Mouse (Mus musculus) midbrain, embryonic 11.5 days (tissue): ENCODE data around the gene Slc7a5. TPM values are rescaled to one million over a fixed set of nuclear protein-coding genes. Genes with fewer than 3 reads are reported as not detected.

Experiments
- ATAC-seq: fragments of 200-750 bp; cut with Nextera tagmentation; 2 replicates; pipeline ENCODE4 v1.8.0; 2017; ENCODE audit warnings: moderate TSS enrichment, moderate library complexity; ENCODE audit not compliant: low FRiP score
- DNase-seq: peaks from one replicate; pipeline ENCODE4 v3.0.0; 2015; ENCODE audit warnings: low spot score; ENCODE audit errors: missing footprints
- H3K27ac ChIP-seq: fragments of 300-500 bp; sonication (generic); 2 replicates; pipeline ENCODE4 v1.5.1; 2014; ENCODE audit warnings: low read depth, low read length
- H3K27me3 ChIP-seq: fragments of 300-500 bp; sonication (generic); 2 replicates; pipeline ENCODE4 v1.6.1; 2014; ENCODE audit warnings: mild to moderate bottlenecking, low read length, moderate library complexity, mixed read lengths; ENCODE audit not compliant: control insufficient read depth, insufficient read depth
- H3K36me3 ChIP-seq: fragments of 300-500 bp; sonication (generic); 2 replicates; pipeline ENCODE4 v1.6.1; 2014; ENCODE audit warnings: mild to moderate bottlenecking, low read length, moderate library complexity, mixed read lengths; ENCODE audit not compliant: control insufficient read depth, insufficient read depth
- H3K4me1 ChIP-seq: fragments of 300-500 bp; sonication (generic); 2 replicates; pipeline ENCODE4 v1.6.1; 2014; ENCODE audit warnings: low read length; ENCODE audit not compliant: control insufficient read depth, insufficient read depth
- H3K4me2 ChIP-seq: fragments of 300-500 bp; sonication (generic); 2 replicates; pipeline ENCODE4 v1.6.1; 2014; ENCODE audit warnings: mild to moderate bottlenecking, moderate library complexity
- H3K4me3 ChIP-seq: fragments of 300-500 bp; sonication (generic); 2 replicates; pipeline ENCODE4 v1.5.1; 2014; ENCODE audit warnings: low read depth, low read length
- H3K9ac ChIP-seq: fragments of 300-500 bp; sonication (generic); 2 replicates; pipeline ENCODE4 v1.6.1; 2014; ENCODE audit warnings: low read length
- H3K9me3 ChIP-seq: fragments of 300-500 bp; sonication (generic); 2 replicates; pipeline ENCODE4 v1.6.1; 2016; ENCODE audit warnings: low read length; ENCODE audit not compliant: control insufficient read depth
- WGBS: fragments of 180-500 bp; shearing (Covaris S2); extraction: QIAGEN DNeasy Blood & Tissue Kit; methylation state at CpG from one replicate; pipeline ENCODE4 v1.1.7; 2014; 5-methylcytosine and 5-hydroxymethylcytosine counted together
- polyA plus RNA-seq: library from polyadenylated mRNA; unstranded; fragments of >200 nt; fragmentation: Nextera tagmentation; extraction: Ambion mirVana; gene quantifications from 2 replicates; pipeline ENCODE4 v1.2.1, GENCODE M21; 2014

The Slc7a5 gene
- polyA plus RNA-seq, 1 experiment from 2014 or later, result 36.5 TPM

- H3K36me3 ChIP-seq, result no peaks in the 10 kb centered on the region
- no peak overlapping the region for H3K4me3 ChIP-seq
- DNase-seq (no peak), ATAC-seq (no peak)
- 0 out of 2 replicates have a peak overlapping the region, but pooled peaks have one; percentile 79 for H3K27ac ChIP-seq
- H3K4me1 ChIP-seq, result peaks cover 39% of the 10 kb centered on the region
- no peaks in the 10 kb centered on the region for H3K9me3 ChIP-seq
- H3K4me2 ChIP-seq, result no peak overlapping the region
- H3K27me3 ChIP-seq, result no peaks in the 10 kb centered on the region
- no peak overlapping the region for H3K9ac ChIP-seq
- WGBS, result 77% methylated on average over 9 of the region's 9 CpGs
Observed at GRCm38 (mm10) chr8:121897205-121897604, 10.3 kb downstream of the Slc7a5 start.

GRCm38 (mm10) chr8:121896476-121897145 is 10.9 kb downstream of the Slc7a5 start:
- DNase-seq, result no peak
- Histone ChIP-seq H3K27me3 (no peaks in the 10 kb centered on the region), H3K9me3 (no peaks in the 10 kb centered on the region), H3K27ac (no peak overlapping the region), H3K4me2 (no peak overlapping the region; the same call in 1 of the 2 replicates), H3K9ac (no peak overlapping the region), H3K4me3 (no peak overlapping the region), H3K36me3 (no peaks in the 10 kb centered on the region), H3K4me1 (peaks cover 37% of the 10 kb centered on the region)
- no peak for ATAC-seq
- 28% methylated on average over 12 of the region's 12 CpGs for WGBS

- no peak overlapping the region for H3K9ac ChIP-seq
- no peaks in the 10 kb centered on the region for H3K27me3 ChIP-seq
- no peak overlapping the region for H3K4me2 ChIP-seq
- no peak overlapping the region for H3K4me3 ChIP-seq
- no peaks in the 10 kb centered on the region for H3K36me3 ChIP-seq
- ATAC-seq (no peak), DNase-seq (no peak)
- H3K27ac ChIP-seq, result no peak overlapping the region
- H3K4me1 ChIP-seq, result peaks cover 36% of the 10 kb centered on the region
- no peaks in the 10 kb centered on the region for H3K9me3 ChIP-seq
- 84% methylated on average over 7 of the region's 7 CpGs for WGBS
Observed at GRCm38 (mm10) chr8:121895910-121896309, 11.6 kb downstream of the Slc7a5 start.

- no peaks in the 10 kb centered on the region for H3K27me3 ChIP-seq
- 92% methylated on average over 5 of the region's 5 CpGs for WGBS
- no peaks in the 10 kb centered on the region for H3K36me3 ChIP-seq
Observed at GRCm38 (mm10) chr8:121892875-121893274, 14.6 kb downstream of the Slc7a5 start.

GRCm38 (mm10) chr8:121889810-121890785 is 17.4 kb downstream of the Slc7a5 start:
- ATAC-seq (no peak), DNase-seq (no peak)
- no peak overlapping the region for H3K9ac ChIP-seq
- no peak overlapping the region for H3K4me2 ChIP-seq
- H3K9me3 ChIP-seq, result no peaks in the 10 kb centered on the region
- H3K27me3 ChIP-seq, result no peaks in the 10 kb centered on the region
- no peak overlapping the region for H3K4me3 ChIP-seq
- H3K4me1 ChIP-seq, result no peaks in the 10 kb centered on the region
- H3K36me3 ChIP-seq, result peaks cover 5% of the 10 kb centered on the region; the same call in 1 of the 2 replicates
- 83% methylated on average over 15 of the region's 15 CpGs for WGBS
- no peak overlapping the region for H3K27ac ChIP-seq

More at GRCm38 (mm10) chr8:121892875-121893274, 14.6 kb downstream of the Slc7a5 start:
- Histone ChIP-seq H3K27ac (no peak overlapping the region), H3K4me1 (peaks cover 18% of the 10 kb centered on the region), H3K9me3 (no peaks in the 10 kb centered on the region), H3K4me3 (no peak overlapping the region), H3K4me2 (no peak overlapping the region), H3K9ac (no peak overlapping the region)
- DNase-seq (no peak), ATAC-seq (no peak)

GRCm38 (mm10) chr8:121889317-121889716 is 18.2 kb downstream of the Slc7a5 start:
- H3K36me3 ChIP-seq, result peaks cover 7% of the 10 kb centered on the region; the same call in 1 of the 2 replicates
- no peak for ATAC-seq

GRCm38 (mm10) chr8:121887547-121887946 is 19.9 kb downstream of the Slc7a5 start:
- peaks cover 7% of the 10 kb centered on the region; the same call in 1 of the 2 replicates for H3K36me3 ChIP-seq
- DNase-seq, result no peak

More at GRCm38 (mm10) chr8:121889317-121889716, 18.2 kb downstream of the Slc7a5 start:
- Histone ChIP-seq H3K4me3 (no peak overlapping the region), H3K9me3 (no peaks in the 10 kb centered on the region), H3K4me2 (no peak overlapping the region), H3K9ac (no peak overlapping the region), H3K27me3 (no peaks in the 10 kb centered on the region), H3K4me1 (no peaks in the 10 kb centered on the region), H3K27ac (no peak overlapping the region)
- 94% methylated on average over 1 of the region's 1 CpGs for WGBS
- DNase-seq, result no peak

GRCm38 (mm10) chr8:121885433-121885832 is 22.1 kb downstream of the Slc7a5 start:
- peaks cover 7% of the 10 kb centered on the region; the same call in 1 of the 2 replicates for H3K36me3 ChIP-seq

More at GRCm38 (mm10) chr8:121887547-121887946, 19.9 kb downstream of the Slc7a5 start:
- WGBS, result 58% methylated on average over 1 of the region's 1 CpGs
- no peak overlapping the region for H3K27ac ChIP-seq
- no peak overlapping the region for H3K9ac ChIP-seq
- H3K4me2 ChIP-seq, result no peak overlapping the region
- H3K4me1 ChIP-seq, result no peaks in the 10 kb centered on the region
- H3K4me3 ChIP-seq, result no peak overlapping the region
- H3K9me3 ChIP-seq, result no peaks in the 10 kb centered on the region
- no peak for ATAC-seq
- H3K27me3 ChIP-seq, result no peaks in the 10 kb centered on the region

More at GRCm38 (mm10) chr8:121885433-121885832, 22.1 kb downstream of the Slc7a5 start:
- H3K4me2 ChIP-seq, result no peak overlapping the region
- H3K27ac ChIP-seq, result no peak overlapping the region
- H3K4me1 ChIP-seq, result no peaks in the 10 kb centered on the region
- no peaks in the 10 kb centered on the region for H3K27me3 ChIP-seq
- ATAC-seq (no peak), DNase-seq (no peak)
- no peaks in the 10 kb centered on the region for H3K9me3 ChIP-seq
- no peak overlapping the region for H3K4me3 ChIP-seq
- no peak overlapping the region for H3K9ac ChIP-seq
- WGBS, result 88% methylated on average over 6 of the region's 6 CpGs
